ENCODE assay signal across 8 mouse cellular contexts in the genomic region with DNA sequence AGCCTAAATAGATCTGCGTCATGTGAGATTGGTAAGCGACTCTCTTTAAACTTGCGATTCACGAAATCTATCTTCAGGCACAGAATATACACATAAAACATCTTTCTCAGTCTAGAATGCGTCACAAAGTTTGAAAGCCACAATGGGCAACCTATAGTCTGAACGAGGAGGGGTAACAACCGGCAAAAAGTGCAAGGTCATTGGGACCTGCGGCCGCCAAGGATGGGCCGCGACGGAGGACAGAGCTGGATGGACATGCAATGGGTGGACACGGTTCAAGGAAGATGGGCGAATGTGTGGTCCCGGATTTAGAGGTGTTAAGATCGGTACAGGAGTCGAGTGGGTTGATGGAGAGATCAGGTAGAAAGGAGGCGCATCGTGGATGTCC. TPM values are rescaled to one million over a fixed set of nuclear protein-coding genes. Genes with fewer than 3 reads are reported as not detected.
DNase-seq lines count a peak whose midpoint lies in the region; ATAC-seq and TF ChIP-seq lines count a peak whose summit lies in the region.

No protein-coding gene starts in this region.

- H3K4me3 ChIP-seq in kidney, embryonic 14.5 days (ENCODE audit: low read length), result peak overlapping the region; percentile 88
- peak overlapping the region; percentile 83 for H3K4me3 ChIP-seq in forebrain, embryonic 10.5 days
- peak overlapping the region; percentile 84 for H3K4me3 ChIP-seq in liver, embryonic 12.5 days
- H3K4me3 ChIP-seq in small intestine, adult 2 months (ENCODE audit: low read depth, low read length), result peak overlapping the region; percentile 90

- peak overlapping the region; percentile 76 for H3K4me2 ChIP-seq in kidney, embryonic 14.5 days (replicated peaks; ENCODE audit: low read depth, low read length)
- peak overlapping the region; percentile 89 for H3K4me2 ChIP-seq in liver, embryonic 12.5 days

- H3K27ac ChIP-seq in kidney, embryonic 14.5 days (ENCODE audit: low read depth, low read length), result peak overlapping the region; percentile 71
- peak overlapping the region; percentile 96 for H3K27ac ChIP-seq in forebrain, embryonic 10.5 days
- H3K27ac ChIP-seq in liver, embryonic 12.5 days, result peak overlapping the region; percentile 81
- 0 out of 2 replicates have a peak overlapping the region, but pooled peaks have one; percentile 4 for H3K27ac ChIP-seq in small intestine, adult 2 months (ENCODE audit: insufficient read depth, low read depth, low read length)

- peaks cover 4% of the 10 kb centered on the region; the same call in 1 of the 2 replicates for H3K36me3 ChIP-seq in kidney, embryonic 14.5 days (ENCODE audit: control insufficient read depth, insufficient read depth, low read length)
- H3K36me3 ChIP-seq in forebrain, embryonic 10.5 days (replicated peaks), result peaks cover 38% of the 10 kb centered on the region
- H3K36me3 ChIP-seq in liver, embryonic 12.5 days, result no peaks in the 10 kb centered on the region; the same call in 1 of the 2 replicates
- no peaks in the 10 kb centered on the region for H3K36me3 ChIP-seq in small intestine, adult 2 months (ENCODE audit: control insufficient read depth, insufficient read depth, low read length)

- TF ChIP-seq POLR2A in small intestine, adult 2 months (IDR thresholded peaks at IDR 0.05; ENCODE audit: low read depth, low read length), result no peak

- no peaks in the 10 kb centered on the region for H3K27me3 ChIP-seq in kidney, embryonic 14.5 days (ENCODE audit: control insufficient read depth, insufficient read depth, low read length)
- no peaks in the 10 kb centered on the region for H3K27me3 ChIP-seq in forebrain, embryonic 10.5 days (ENCODE audit: poor library complexity, severe bottlenecking)
- H3K27me3 ChIP-seq in liver, embryonic 12.5 days (replicated peaks), result no peaks in the 10 kb centered on the region
- no peaks in the 10 kb centered on the region for H3K27me3 ChIP-seq in small intestine, adult 2 months (ENCODE audit: control insufficient read depth, insufficient read depth, low read length)

- no peak for DNase-seq in kidney, postnatal 14 days
- DNase-seq in NIH3T3 (ENCODE audit: low read depth), result peak; percentile 52
- no peak for DNase-seq in forebrain, embryonic 10.5 days (ENCODE audit: extremely low spot score, low spot score)
- DNase-seq in cerebellum, postnatal 25 days, result no peak
- DNase-seq in adrenal gland, postnatal 14 days, result no peak

- TF ChIP-seq CTCF in small intestine, adult 2 months (IDR thresholded peaks at IDR 0.05; ENCODE audit: extremely low read depth, insufficient read length, insufficient replicate concordance, low read depth, low read length), result no peak

- WGBS in kidney, embryonic 14.5 days, result 2% methylated on average over 19 of the region's 19 CpGs
- WGBS in forebrain, embryonic 10.5 days, result under 1% methylated on average over 19 of the region's 19 CpGs
- WGBS in liver, embryonic 12.5 days (ENCODE audit: insufficient replicate concordance), result 2% methylated on average over 19 of the region's 19 CpGs
- 1% methylated on average over 19 of the region's 19 CpGs for WGBS in small intestine, adult 2 months

- no peak; the same call in 1 of the 2 replicates for ATAC-seq in kidney, embryonic 14.5 days (ENCODE audit: low FRiP score, low TSS enrichment)
- peak; percentile 23 for ATAC-seq in liver, embryonic 12.5 days

- H3K4me1 ChIP-seq in kidney, embryonic 14.5 days (ENCODE audit: control insufficient read depth, insufficient read depth, low read length), result peaks cover 7% of the 10 kb centered on the region; the same call in 1 of the 2 replicates
- H3K4me1 ChIP-seq in forebrain, embryonic 10.5 days, result peaks cover 27% of the 10 kb centered on the region
- peaks cover 21% of the 10 kb centered on the region for H3K4me1 ChIP-seq in liver, embryonic 12.5 days
- peaks cover 6% of the 10 kb centered on the region for H3K4me1 ChIP-seq in small intestine, adult 2 months (ENCODE audit: control insufficient read depth, insufficient read depth, insufficient read length, low read length)

- H3K9me3 ChIP-seq in kidney, embryonic 14.5 days (ENCODE audit: control insufficient read depth, low read length), result no peaks in the 10 kb centered on the region
- H3K9me3 ChIP-seq in forebrain, embryonic 10.5 days, result no peaks in the 10 kb centered on the region
- H3K9me3 ChIP-seq in liver, embryonic 12.5 days (replicated peaks), result no peaks in the 10 kb centered on the region

- H3K9ac ChIP-seq in kidney, embryonic 14.5 days (ENCODE audit: low read depth, low read length), result peak overlapping the region; percentile 93
- peak overlapping the region; percentile 92 for H3K9ac ChIP-seq in liver, embryonic 12.5 days

RNA-seq across cellular contexts. Expression of gene Flywch1, which starts 0.5 kb away (rescaled TPM):
- 73.0 and 91.7 TPM in 2 replicates for polyA plus RNA-seq in kidney, embryonic 14.5 days (2014; fragmentation: Nextera tagmentation; extraction: Ambion mirVana)
- polyA plus RNA-seq in forebrain, embryonic 10.5 days (2016; fragmentation: Nextera tagmentation; extraction: Ambion mirVana), result 190 and 197 TPM in 2 replicates
- 22.4 and 22.6 TPM in 2 replicates for polyA plus RNA-seq in liver, embryonic 12.5 days (2016; fragmentation: Nextera tagmentation; extraction: Ambion mirVana)
- 16.5 and 34.1 TPM in 2 replicates for polyA plus RNA-seq in small intestine, adult 2 months (2012; rRNA removed)
- 44.4 and 46.4 TPM in 2 replicates for total RNA-seq in adrenal gland, postnatal 14 days (2021)

RNA-seq across cellular contexts. Expression of gene Flywch2, which starts 15.0 kb away (rescaled TPM):
- 40.7 and 43.7 TPM in 2 replicates for polyA plus RNA-seq in kidney, embryonic 14.5 days (2014; fragmentation: Nextera tagmentation; extraction: Ambion mirVana)
- 23.8 and 25.0 TPM in 2 replicates for polyA plus RNA-seq in forebrain, embryonic 10.5 days (2016; fragmentation: Nextera tagmentation; extraction: Ambion mirVana)
- 2.9 and 3.6 TPM in 2 replicates for polyA plus RNA-seq in liver, embryonic 12.5 days (2016; fragmentation: Nextera tagmentation; extraction: Ambion mirVana)
- polyA plus RNA-seq in small intestine, adult 2 months (2012; rRNA removed), result 6.3 and 6.6 TPM in 2 replicates
- total RNA-seq in adrenal gland, postnatal 14 days (2021), result 6.5 and 9.8 TPM in 2 replicates

RNA-seq across cellular contexts. Expression of gene Srrm2, which starts 19.4 kb away (rescaled TPM):
- polyA plus RNA-seq in kidney, embryonic 14.5 days (2014; fragmentation: Nextera tagmentation; extraction: Ambion mirVana), result 560 and 567 TPM in 2 replicates
- polyA plus RNA-seq in forebrain, embryonic 10.5 days (2016; fragmentation: Nextera tagmentation; extraction: Ambion mirVana), result 482 and 518 TPM in 2 replicates
- 334 and 339 TPM in 2 replicates for polyA plus RNA-seq in liver, embryonic 12.5 days (2016; fragmentation: Nextera tagmentation; extraction: Ambion mirVana)
- 197 and 439 TPM in 2 replicates for polyA plus RNA-seq in small intestine, adult 2 months (2012; rRNA removed)
- total RNA-seq in adrenal gland, postnatal 14 days (2021), result 515 and 599 TPM in 2 replicates

RNA-seq across cellular contexts. Expression of gene Kremen2, which starts 25.3 kb away (rescaled TPM):
- polyA plus RNA-seq in kidney, embryonic 14.5 days (2014; fragmentation: Nextera tagmentation; extraction: Ambion mirVana), result 2.1 and 2.9 TPM in 2 replicates
- 1.5 and 2.9 TPM in 2 replicates for polyA plus RNA-seq in forebrain, embryonic 10.5 days (2016; fragmentation: Nextera tagmentation; extraction: Ambion mirVana)
- 0.17 and 0.55 TPM in 2 replicates for polyA plus RNA-seq in liver, embryonic 12.5 days (2016; fragmentation: Nextera tagmentation; extraction: Ambion mirVana)
- polyA plus RNA-seq in small intestine, adult 2 months (2012; rRNA removed), result 1.5 and 2.9 TPM in 2 replicates
- total RNA-seq in adrenal gland, postnatal 14 days (2021), result not detected in 2 replicates

RNA-seq across cellular contexts. Expression of gene Paqr4, which starts 30.2 kb away (rescaled TPM):
- 14.7 and 17.6 TPM in 2 replicates for polyA plus RNA-seq in kidney, embryonic 14.5 days (2014; fragmentation: Nextera tagmentation; extraction: Ambion mirVana)
- 21.5 and 23.9 TPM in 2 replicates for polyA plus RNA-seq in forebrain, embryonic 10.5 days (2016; fragmentation: Nextera tagmentation; extraction: Ambion mirVana)
- polyA plus RNA-seq in liver, embryonic 12.5 days (2016; fragmentation: Nextera tagmentation; extraction: Ambion mirVana), result 7.4 and 8.4 TPM in 2 replicates
- 112 and 152 TPM in 2 replicates for polyA plus RNA-seq in small intestine, adult 2 months (2012; rRNA removed)
- total RNA-seq in adrenal gland, postnatal 14 days (2021), result 11.3 and 14.3 TPM in 2 replicates

Comparison
In these comparisons a context has a peak if more than half of its experiments do, and no peak if none do; other contexts are left out.
1. H3K27ac ChIP-seq: peak in every context shown above with its lines; median percentile 96 in forebrain, embryonic 10.5 days; 81 in liver, embryonic 12.5 days; 71 in kidney, embryonic 14.5 days; 4 in small intestine, adult 2 months.